Mouse (Mus musculus) right cerebral cortex, postnatal 4 days (tissue): Measurements from ENCODE around the gene Ndufa13.

Source experiments
- DNase-seq: peaks from one replicate; pipeline ENCODE4 v3.0.0-alpha.2; 2022

Gene Ndufa13

DNA sequence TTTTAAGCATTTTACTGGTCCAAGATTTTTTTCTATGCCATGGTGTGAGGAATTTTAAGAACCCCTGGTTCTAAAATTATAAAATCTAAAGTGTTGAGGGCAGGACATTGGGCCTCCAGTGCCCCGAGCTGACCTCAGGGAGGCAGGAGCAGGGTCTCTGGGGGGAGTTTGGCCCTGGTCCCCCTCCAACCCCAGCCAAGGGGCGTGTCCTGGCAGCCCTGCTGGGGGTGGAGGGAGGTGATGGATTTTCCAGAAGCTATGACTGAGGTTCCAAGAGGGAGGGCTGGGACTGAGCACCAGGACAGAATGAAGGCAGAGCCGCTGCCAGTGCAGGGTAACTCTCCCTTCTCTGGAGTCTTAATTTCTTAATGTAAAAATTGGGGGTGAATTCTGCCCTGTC lies 24.4 kb downstream of the Ndufa13 start:
- DNase-seq: no peak

DNA sequence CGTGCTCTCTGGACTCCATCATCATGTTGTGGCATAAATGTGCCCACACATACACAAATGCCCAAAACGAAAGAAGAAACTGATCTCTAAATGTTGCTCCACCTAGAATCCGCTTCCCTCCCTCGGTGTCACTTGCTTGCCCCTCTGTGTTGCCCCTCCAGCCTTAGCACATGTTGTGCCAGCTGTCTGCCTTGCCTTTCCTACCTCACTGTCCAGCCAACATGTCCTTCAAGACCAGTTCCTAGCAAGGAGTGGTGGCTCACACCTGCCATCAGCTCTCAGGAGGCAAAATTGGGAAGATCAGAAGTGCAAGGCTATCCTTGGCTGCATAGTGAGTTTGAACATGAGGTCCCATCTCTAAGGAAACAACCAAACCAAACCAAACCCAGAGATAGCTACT lies 25.0 kb downstream of the Ndufa13 start:
- DNase-seq: no peak

DNA sequence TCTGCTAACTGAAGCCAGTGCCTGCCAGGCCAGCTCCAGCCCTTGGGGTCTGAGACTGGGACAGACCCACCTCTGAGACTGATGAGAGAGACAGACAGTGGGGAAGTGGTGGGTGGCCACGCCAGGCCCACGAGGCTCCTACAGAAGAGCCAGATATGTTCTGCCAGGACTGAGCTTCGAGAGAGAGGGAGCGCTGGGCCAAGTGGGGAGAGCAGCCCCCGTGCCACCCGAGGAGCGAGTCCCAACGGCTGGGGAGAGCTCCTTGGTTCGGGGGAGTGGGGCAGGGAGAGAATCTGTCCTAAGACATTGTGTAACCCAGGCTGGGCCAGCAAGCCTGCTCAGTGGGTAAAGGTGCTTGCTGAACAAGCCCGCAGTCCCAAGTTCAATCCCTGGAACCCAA lies 25.4 kb downstream of the Ndufa13 start:
- DNase-seq: no peak

DNA sequence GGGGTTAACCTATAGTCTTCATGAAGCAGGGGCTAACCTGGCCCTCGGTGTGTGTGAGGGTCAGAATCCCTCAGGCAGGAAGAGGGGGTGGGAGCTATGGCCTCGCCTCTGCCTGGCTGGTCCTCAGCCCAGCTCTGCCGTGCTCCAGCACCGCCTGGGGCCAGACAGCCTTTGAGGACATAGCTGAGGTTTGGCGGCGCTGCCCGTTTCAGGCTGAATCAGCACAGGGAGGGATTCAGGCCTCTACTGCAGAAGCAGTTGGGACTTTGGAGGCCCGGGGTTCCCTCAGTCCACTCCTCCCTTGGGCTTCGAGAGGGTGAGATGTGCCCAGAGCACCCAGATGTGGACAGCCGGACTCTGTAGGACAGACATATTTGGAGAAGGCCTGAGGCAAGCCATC lies 26.3 kb downstream of the Ndufa13 start:
- no peak for DNase-seq

DNA sequence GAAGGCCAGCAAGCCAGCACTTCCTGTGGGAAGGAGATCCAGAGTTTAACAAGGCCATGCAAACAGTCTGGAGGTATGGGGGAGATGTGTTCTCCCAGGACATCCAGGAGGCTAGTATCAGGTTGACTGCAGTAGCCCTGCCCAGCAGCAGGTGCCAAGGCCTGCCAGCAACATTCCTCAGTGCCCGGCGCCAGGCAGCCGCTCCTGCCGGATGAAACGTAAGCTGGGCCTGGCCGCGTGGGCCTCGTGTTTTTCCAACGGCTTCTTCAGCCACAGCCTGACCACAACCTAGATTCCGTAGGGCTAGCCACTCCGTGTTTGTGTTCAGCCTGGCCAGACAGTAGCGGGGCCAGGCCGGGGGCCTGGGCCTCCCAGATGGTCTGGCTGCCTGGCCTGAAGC lies 27.7 kb downstream of the Ndufa13 start:
- DNase-seq: no peak

DNA sequence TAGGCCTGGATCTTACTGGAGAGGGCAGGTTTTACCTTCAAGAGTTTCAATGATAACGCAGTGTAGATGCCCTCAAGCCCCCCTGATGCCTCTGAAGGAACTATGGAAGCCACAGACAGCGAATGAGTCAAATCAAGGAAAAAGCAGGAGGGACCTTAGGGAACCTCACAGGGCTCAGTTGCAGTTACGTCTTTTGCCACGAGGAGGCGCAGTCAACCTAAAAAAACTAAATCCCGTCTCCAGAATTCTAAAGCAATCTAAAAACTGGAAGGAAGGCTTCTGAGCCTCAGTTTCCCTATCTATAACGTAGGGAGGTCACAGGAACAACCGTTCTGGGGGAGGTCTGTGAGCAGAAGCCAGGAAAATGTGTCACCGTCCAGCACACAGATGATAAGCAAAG lies 28.2 kb downstream of the Ndufa13 start:
- peak; percentile 78 for DNase-seq

DNA sequence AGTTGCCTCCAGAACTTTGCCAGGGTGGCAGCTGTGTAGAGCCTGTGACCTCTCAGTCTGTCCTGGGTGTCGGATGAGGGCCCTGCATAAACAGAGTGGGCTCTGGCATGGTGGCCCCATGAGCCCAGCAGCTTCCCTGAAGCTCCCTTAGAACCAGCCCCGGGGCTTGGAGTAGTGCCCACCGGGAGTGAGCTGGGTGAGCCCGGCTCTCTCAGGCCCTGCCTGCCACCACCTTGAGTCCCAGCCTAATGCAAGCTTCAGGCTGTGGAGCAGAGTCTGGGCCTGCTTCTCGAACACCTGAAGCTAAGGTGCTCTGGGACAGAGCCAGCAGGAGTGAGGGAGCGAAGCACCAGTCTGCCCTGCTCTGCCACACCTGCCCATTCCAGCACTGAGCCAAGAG lies 31.5 kb downstream of the Ndufa13 start:
- DNase-seq: no peak

DNA sequence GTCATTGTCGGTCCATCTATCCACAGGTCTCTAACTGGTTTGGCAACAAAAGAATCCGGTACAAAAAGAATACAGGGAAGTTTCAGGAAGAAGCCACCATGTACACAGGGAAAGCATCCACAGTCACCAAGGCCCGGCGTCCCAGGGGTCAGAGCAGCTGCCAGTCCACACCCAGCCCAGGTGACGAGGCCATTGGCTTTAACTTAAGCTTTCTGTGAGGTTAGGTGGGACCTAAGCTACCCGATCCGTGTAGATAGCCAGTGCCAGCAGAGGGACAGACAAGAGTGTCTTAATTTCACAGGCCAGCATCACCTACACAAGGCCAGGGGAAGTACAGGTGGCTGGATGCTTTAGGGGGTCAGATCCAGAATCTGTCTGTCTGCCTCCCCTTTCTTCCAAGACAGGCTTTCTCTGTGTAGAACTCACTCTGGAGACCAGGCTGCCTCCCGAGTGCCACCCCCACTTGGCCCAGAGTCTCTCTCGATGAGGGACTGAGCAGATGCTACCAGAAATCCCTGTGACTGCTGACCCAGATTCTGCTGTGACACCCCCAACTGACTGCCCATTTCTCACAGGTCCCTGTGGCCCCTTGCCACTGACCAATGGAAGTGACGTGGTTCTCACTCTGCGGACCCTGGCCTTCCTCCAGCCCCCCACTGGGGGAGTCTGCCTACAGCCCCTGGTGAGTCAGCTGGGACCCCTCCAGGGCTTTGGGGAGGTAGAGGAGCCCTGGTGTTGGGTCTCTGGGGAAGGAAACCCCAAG lies 32.2 kb downstream of the Ndufa13 start:
- no peak for DNase-seq

DNA sequence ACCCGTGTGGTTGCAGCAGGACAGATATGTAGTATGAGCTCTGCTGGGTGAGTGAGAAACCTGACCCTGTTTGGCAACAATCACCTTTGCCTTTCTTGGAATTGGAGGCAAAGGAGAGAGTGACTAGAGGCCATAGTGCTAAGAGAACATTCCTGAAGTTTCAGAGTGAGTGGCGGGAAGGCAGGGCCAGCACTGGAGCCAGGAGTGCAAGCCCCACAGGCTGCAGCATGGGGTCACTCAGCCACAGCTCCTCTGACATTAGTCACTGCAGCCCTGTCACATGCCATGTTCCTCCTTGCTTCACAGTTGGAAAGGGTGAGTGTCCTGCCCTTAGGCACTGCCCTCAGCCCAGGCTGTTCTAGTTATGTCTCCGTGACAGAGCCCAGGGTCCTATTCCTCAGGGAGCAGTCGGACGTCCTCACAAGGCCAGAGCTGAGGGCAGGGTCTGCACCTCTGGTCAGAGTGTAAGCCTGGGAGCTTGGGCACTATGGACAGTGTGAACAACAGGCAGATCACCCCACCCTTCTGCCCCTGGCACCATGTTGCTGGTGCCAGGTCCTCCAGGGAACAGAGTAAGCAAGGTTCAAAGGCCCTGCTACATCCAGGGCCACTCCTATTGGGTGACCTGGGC lies 34.5 kb downstream of the Ndufa13 start:
- DNase-seq: no peak

DNA sequence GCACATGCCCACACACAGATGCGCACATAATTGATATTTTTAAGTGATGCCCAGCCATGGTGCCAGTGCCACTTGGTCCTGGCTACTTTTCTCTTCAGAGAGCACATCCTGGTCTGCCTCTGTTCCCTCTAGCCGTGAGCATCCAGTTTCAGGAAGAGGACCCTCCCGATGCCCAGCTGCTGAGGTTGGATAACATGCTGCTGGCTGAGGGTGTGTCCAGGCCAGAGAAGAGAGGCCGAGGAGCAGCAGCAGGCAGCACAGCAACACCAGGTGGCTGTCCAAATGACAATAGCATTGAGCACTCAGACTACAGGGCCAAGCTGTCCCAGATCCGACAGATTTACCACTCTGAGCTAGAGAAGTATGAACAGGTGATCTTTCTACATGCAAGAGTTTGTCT lies 38.2 kb downstream of the Ndufa13 start:
- no peak for DNase-seq

DNA sequence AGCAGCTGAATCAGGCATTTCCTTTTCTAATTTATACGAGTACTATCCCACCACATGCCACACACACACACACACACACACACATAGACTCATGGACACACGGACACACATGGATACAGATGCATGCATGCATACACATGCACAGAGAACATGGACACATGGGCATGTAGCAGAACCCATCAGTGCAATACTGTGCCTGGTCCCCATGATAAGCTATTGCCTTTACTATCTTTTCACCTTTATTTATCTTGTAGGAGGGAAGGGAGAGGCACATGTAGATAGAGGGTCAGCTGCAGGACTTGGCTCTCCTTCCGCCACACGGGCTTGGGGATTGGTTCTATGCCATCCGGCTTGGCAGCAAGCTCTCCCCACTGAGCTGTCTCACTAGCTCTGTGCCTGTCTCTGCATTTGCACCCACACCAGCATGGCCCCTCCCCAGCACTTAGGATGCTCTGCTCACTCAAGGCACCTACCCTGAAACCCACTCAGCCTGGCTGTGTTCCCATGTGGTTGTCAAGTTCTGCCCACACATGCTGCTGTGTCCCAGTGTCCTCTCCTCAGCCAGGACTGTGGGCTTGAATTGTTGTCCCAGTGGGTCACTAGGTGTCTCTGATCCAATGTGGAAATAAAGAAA lies 38.9 kb downstream of the Ndufa13 start:
- DNase-seq: no peak

DNA sequence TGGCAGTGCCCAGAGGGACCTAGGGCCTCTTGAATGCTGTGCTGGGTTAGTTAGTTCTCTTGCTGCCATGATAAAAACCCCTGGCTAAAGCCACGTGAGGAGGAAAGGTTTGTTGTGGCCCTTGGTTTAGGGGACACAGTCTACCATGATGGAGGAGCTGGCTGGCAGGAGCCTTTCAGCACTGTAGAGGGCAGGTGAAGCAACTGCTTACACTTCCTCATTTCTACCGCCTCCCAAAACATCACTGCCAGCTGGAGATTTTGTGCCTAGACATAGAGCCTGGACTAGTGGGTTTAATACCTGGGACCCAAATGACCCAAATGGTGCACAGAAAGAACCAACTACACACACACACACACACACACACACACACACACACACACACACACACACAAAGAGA lies 41.1 kb downstream of the Ndufa13 start:
- DNase-seq: no peak

DNA sequence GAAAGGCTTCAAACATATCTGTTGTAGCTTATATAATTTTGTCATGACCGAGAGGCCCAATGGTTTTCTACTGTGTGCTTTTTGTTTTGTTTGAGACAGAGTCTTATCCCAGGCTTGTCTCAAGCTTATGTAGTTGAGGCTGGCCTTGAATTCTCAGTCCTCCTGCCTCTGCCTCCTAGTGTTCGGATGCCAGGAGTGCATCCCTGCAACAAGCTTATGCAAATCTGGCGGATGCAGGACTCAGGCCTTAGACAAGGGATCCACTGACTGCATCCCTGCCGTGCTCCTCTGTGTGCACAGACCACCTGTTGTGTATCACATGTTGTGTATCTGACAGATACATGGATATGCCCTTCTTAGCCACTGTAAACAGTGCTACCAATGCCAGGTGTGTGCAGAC lies 41.6 kb downstream of the Ndufa13 start:
- DNase-seq: no peak

DNA sequence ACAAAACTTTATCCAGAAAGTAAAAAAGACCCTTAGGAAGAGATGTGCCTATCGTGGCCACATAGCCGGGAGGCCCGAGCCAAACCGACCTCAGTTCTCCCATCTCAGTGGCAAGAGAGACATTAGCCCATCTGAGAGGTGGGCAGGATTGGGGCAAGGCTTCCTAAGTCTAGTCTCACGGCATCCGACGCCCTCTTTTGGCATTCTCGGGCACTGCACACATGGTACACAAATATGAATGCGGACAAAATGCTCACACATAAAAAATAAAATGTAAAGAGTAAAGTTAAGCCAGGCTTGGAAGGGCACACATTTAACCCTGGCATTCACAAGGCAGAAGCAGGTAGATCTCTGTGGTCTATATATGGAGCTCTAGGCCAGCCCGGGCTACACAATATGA lies 48.5 kb downstream of the Ndufa13 start:
- no peak for DNase-seq

DNA sequence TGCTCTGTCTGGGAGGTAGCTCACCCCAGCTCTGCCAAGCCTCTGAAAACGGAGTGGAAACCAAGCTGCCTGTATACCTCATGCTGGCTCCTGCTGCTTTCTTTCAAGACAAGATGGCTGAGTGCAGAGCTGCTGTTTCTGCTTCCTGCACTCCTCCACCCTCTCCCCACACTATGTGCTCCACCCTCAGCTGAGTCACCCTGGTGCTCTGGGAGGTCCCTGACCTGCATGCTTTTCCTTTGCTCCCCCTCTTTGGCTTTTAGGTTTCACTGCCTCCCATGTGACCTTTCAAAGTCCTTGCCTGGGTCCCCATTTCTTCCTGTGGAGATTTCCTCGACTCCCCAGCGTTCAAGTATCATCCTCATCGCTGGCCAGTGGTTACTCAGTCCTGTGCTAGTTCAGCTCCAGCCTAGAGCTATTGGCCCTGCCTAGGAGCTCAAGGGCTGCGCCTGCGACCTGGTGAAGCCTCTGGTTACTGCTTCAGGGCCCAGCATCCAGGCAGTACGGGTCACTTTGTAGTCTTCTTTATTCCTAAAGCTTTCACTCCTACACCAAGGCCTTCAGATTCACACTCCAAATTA lies 51.3 kb downstream of the Ndufa13 start:
- DNase-seq: no peak

DNA sequence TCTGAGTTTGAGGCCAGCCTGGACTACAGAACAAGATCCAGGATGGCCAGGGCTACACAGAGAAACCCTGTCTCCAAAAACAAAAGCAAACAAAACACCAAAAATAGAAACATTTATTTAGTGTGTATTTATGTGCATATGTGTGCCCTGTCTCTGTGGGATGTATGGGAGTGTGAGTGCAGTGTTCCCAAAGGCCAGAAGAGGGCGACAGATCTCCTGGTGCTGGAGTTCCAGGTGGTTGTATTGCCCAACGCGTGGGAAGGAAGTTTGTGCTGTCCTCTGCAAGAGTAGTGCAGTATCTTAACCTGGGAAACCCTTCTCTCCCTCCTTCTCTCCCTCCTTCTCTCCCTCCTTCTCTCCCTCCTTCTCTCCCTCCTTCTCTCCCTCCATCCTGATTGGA lies 52.5 kb downstream of the Ndufa13 start:
- no peak for DNase-seq

DNA sequence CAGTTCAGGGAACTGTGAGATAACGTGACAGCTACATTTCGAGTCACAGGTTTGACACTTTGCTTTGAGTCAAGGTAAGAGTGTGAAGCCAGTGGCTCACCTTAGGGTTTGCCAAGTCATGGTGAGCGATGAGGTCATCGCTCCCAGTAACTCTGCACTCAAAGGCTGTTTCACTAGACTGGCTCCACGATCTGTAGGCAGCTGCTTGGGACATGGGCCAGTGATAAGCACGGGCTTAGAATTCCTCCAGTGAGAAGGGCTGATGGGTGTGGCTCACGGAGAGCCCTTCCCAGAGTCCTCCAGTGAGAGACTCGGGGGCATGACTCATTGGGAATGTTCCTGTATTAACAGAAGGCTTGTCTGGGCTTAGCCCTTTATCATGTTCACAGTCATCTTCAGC lies 53.4 kb downstream of the Ndufa13 start:
- DNase-seq: no peak

DNA sequence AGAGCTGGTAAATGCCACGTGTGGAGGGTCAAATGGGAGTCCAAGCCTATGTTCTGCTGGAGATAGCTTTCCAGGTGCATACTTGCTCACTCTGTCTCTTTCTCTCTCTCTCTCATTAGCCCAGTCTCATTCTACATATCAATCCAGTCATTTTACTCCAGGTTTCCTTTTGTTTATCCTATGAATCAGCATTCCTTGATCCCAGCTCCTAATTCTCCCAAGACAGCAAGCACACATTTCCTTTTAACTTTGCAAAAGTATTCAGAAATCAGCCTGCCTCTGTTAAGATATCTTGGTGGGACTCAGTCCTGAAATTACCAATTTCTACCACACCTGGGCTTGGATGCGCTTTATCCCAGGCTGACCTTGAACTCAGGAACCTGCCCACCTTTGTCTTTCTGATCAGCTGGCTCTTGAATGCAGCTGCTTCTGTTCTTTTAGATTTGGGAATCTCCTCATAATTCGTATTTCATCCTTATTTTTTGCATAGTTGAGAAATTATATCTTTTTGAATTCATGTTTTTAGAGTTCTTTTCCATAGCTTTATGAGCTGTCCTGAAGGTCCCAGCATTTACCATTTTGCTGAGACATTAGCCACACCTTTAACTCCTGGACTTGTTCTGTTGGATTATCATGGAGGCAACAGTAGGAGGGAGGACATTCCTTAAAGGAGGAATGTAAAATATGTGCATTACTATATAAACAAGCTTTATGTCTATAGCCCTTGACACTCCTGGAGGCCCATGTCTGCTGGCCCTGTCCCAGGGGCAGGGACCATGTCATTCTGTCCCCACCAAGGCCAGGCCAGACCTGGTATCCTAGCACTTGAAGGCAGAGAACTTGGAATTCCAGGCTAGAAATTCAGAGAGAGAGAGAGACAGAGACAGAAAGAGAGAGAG lies 54.9 kb downstream of the Ndufa13 start:
- DNase-seq: no peak
